Mouse (Mus musculus): Measurements from ENCODE around the gene Olfr633. TPM values are rescaled to one million over a fixed set of nuclear protein-coding genes. Genes with fewer than 3 reads are reported as not detected.
A peak's percentile ranks its signal among the peaks of the same experiment; 100 is the strongest.
"Not testable (repeated sequence)": the region's sequence is repeated elsewhere in the genome, so short reads cannot be mapped to it uniquely, and the experiment has no call there.

The Olfr633 gene
- total RNA-seq, 1 experiment: not detected

- H3K9ac ChIP-seq (ENCODE audit: insufficient read depth, low read depth, low read length, poor library complexity, severe bottlenecking): no peak overlapping the region
- H3K36me3 ChIP-seq (ENCODE audit: control insufficient read depth, insufficient read depth, low read length, poor library complexity, severe bottlenecking): no peaks in the 10 kb centered on the region
- in situ Hi-C loops (cut with MboI; ENCODE audit: low sequenced_read_pairs in 2 of 2, unreplicated experiment in 2 of 2): no loop called here
- TF ChIP-seq CHD2 (IDR thresholded peaks at IDR 0.05; ENCODE audit: low read depth, low read length) (no peak), MAFK (IDR thresholded peaks at IDR 0.05; ENCODE audit: insufficient read depth, low read depth, low read length) (no peak)
- no peaks in the 10 kb centered on the region for H3K4me1 ChIP-seq (ENCODE audit: control insufficient read depth in 2 of 2, insufficient read depth in 2 of 2, low read length in 2 of 2, poor library complexity in 1 of 2)
- DNase-seq (ENCODE audit: low read depth, low spot score): no peak
- H3K9me3 ChIP-seq (ENCODE audit: control insufficient read depth, insufficient read depth, low read depth, low read length): no peaks in the 10 kb centered on the region
- H3K27ac ChIP-seq (ENCODE audit: insufficient read depth, low read depth, low read length, poor library complexity, severe bottlenecking): no peak overlapping the region
- no peak overlapping the region for H3K4me3 ChIP-seq (ENCODE audit: insufficient read depth in 1 of 2, low read depth in 1 of 2, low read length in 2 of 2, poor library complexity in 1 of 2, severe bottlenecking in 1 of 2)
Observed at GRCm38 (mm10) chr7:103915338-103915737, 28.9 kb upstream of the Olfr633 start.

- Histone ChIP-seq H3K36me3 (ENCODE audit: control insufficient read depth, insufficient read depth, low read length, poor library complexity, severe bottlenecking) (no peaks in the 10 kb centered on the region), H3K9me3 (ENCODE audit: control insufficient read depth, insufficient read depth, low read depth, low read length) (no peaks in the 10 kb centered on the region), H3K27ac (ENCODE audit: insufficient read depth, low read depth, low read length, poor library complexity, severe bottlenecking) (no peak within 1 kb of the TSS), H3K9ac (ENCODE audit: insufficient read depth, low read depth, low read length, poor library complexity, severe bottlenecking) (no peak within 1 kb of the TSS), H3K4me3 (ENCODE audit: insufficient read depth in 1 of 2, low read depth in 1 of 2, low read length in 2 of 2, poor library complexity in 1 of 2, severe bottlenecking in 1 of 2) (no peak within 1 kb of the TSS), H3K4me1 (ENCODE audit: control insufficient read depth in 2 of 2, insufficient read depth in 2 of 2, low read length in 2 of 2, poor library complexity in 1 of 2) (no peaks in the 10 kb centered on the region)
- no peak for DNase-seq (ENCODE audit: low read depth, low spot score)
- TF ChIP-seq ZC3H11A (IDR thresholded peaks at IDR 0.05; ENCODE audit: borderline replicate concordance, low read depth, low read length): no peak
- TF ChIP-seq HCFC1 (IDR thresholded peaks at IDR 0.05; ENCODE audit: borderline replicate concordance, insufficient read depth, low read length): no peak
- no peak for TF ChIP-seq ZNF384 (IDR thresholded peaks at IDR 0.05; ENCODE audit: low read depth, low read length)
- TF ChIP-seq MAFK (IDR thresholded peaks at IDR 0.05; ENCODE audit: insufficient read depth, low read depth, low read length): no peak
- no peak for TF ChIP-seq CHD2 (IDR thresholded peaks at IDR 0.05; ENCODE audit: low read depth, low read length)
- in situ Hi-C loops (cut with MboI; ENCODE audit: low sequenced_read_pairs in 2 of 2, unreplicated experiment in 2 of 2): no loop called here
Observed at GRCm38 (mm10) chr7:103928525-103928924, 15.7 kb upstream of the Olfr633 start, which contains the start of gene Olfr631. TSS of gene Olfr631 (plus strand) at chr7:103928825.

GRCm38 (mm10) chr7:103934264-103934663, 10.0 kb upstream of the Olfr633 start, which contains the start of gene Olfr632:
TSS of gene Olfr632 (plus strand) at chr7:103934347.
- Histone ChIP-seq H3K27ac (ENCODE audit: insufficient read depth, low read depth, low read length, poor library complexity, severe bottlenecking) (no peak within 1 kb of the TSS), H3K4me1 (ENCODE audit: control insufficient read depth in 2 of 2, insufficient read depth in 2 of 2, low read length in 2 of 2, poor library complexity in 1 of 2) (no peaks in the 10 kb centered on the region), H3K9ac (ENCODE audit: insufficient read depth, low read depth, low read length, poor library complexity, severe bottlenecking) (no peak within 1 kb of the TSS), H3K4me3 (ENCODE audit: insufficient read depth in 1 of 2, low read depth in 1 of 2, low read length in 2 of 2, poor library complexity in 1 of 2, severe bottlenecking in 1 of 2) (no peak within 1 kb of the TSS), H3K36me3 (ENCODE audit: control insufficient read depth, insufficient read depth, low read length, poor library complexity, severe bottlenecking) (no peaks in the 10 kb centered on the region), H3K9me3 (ENCODE audit: control insufficient read depth, insufficient read depth, low read depth, low read length) (no peaks in the 10 kb centered on the region)
- in situ Hi-C loops (cut with MboI; ENCODE audit: low sequenced_read_pairs in 2 of 2, unreplicated experiment in 2 of 2): no loop called here
- DNase-seq (ENCODE audit: low read depth, low spot score): no peak
- TF ChIP-seq MAFK (IDR thresholded peaks at IDR 0.05; ENCODE audit: insufficient read depth, low read depth, low read length) (no peak), ZNF384 (IDR thresholded peaks at IDR 0.05; ENCODE audit: low read depth, low read length) (no peak), CHD2 (IDR thresholded peaks at IDR 0.05; ENCODE audit: low read depth, low read length) (no peak), ZC3H11A (IDR thresholded peaks at IDR 0.05; ENCODE audit: borderline replicate concordance, low read depth, low read length) (no peak), HCFC1 (IDR thresholded peaks at IDR 0.05; ENCODE audit: borderline replicate concordance, insufficient read depth, low read length) (no peak)

- Histone ChIP-seq H3K27ac (ENCODE audit: insufficient read depth, low read depth, low read length, poor library complexity, severe bottlenecking) (no peak overlapping the region), H3K36me3 (ENCODE audit: control insufficient read depth, insufficient read depth, low read length, poor library complexity, severe bottlenecking) (no peaks in the 10 kb centered on the region), H3K4me3 (ENCODE audit: insufficient read depth in 1 of 2, low read depth in 1 of 2, low read length in 2 of 2, poor library complexity in 1 of 2, severe bottlenecking in 1 of 2) (no peak overlapping the region), H3K4me1 (ENCODE audit: control insufficient read depth in 2 of 2, insufficient read depth in 2 of 2, low read length in 2 of 2, poor library complexity in 1 of 2) (no peaks in the 10 kb centered on the region), H3K9me3 (ENCODE audit: control insufficient read depth, insufficient read depth, low read depth, low read length) (no peaks in the 10 kb centered on the region), H3K9ac (ENCODE audit: insufficient read depth, low read depth, low read length, poor library complexity, severe bottlenecking) (no peak overlapping the region)
- DNase-seq (ENCODE audit: low read depth, low spot score): peak; percentile 60
- TF ChIP-seq HCFC1 (IDR thresholded peaks at IDR 0.05; ENCODE audit: borderline replicate concordance, insufficient read depth, low read length): no peak
- TF ChIP-seq MAFK (IDR thresholded peaks at IDR 0.05; ENCODE audit: insufficient read depth, low read depth, low read length): no peak
- no peak for TF ChIP-seq ZNF384 (IDR thresholded peaks at IDR 0.05; ENCODE audit: low read depth, low read length)
- no peak for TF ChIP-seq ZC3H11A (IDR thresholded peaks at IDR 0.05; ENCODE audit: borderline replicate concordance, low read depth, low read length)
- no peak for TF ChIP-seq CHD2 (IDR thresholded peaks at IDR 0.05; ENCODE audit: low read depth, low read length)
- in situ Hi-C loops (cut with MboI; ENCODE audit: low sequenced_read_pairs in 2 of 2, unreplicated experiment in 2 of 2): no loop called here
Observed at GRCm38 (mm10) chr7:103942730-103943129, 1.5 kb upstream of the Olfr633 start.

GRCm38 (mm10) chr7:103966873-103967272, 22.6 kb downstream of the Olfr633 start:
- H3K36me3 ChIP-seq (ENCODE audit: control insufficient read depth, insufficient read depth, low read length, poor library complexity, severe bottlenecking); H3K27ac ChIP-seq (ENCODE audit: insufficient read depth, low read depth, low read length, poor library complexity, severe bottlenecking); in situ Hi-C loops (cut with MboI; ENCODE audit: low sequenced_read_pairs in 2 of 2, unreplicated experiment in 2 of 2); H3K9me3 ChIP-seq (ENCODE audit: control insufficient read depth, insufficient read depth, low read depth, low read length); H3K9ac ChIP-seq (ENCODE audit: insufficient read depth, low read depth, low read length, poor library complexity, severe bottlenecking); H3K4me1 ChIP-seq (ENCODE audit: control insufficient read depth in 2 of 2, insufficient read depth in 2 of 2, low read length in 2 of 2, poor library complexity in 1 of 2); DNase-seq (ENCODE audit: low read depth, low spot score): not testable (repeated sequence)
- peak overlapping the region; percentile 40 to 50; a peak in 3 of 4 replicates for H3K4me3 ChIP-seq (ENCODE audit: insufficient read depth in 1 of 2, low read depth in 1 of 2, low read length in 2 of 2, poor library complexity in 1 of 2, severe bottlenecking in 1 of 2)
